25 mouse cellular contexts compared by ENCODE assay signal in genomic region chr6:137493211-137494135, GRCm38 (mm10).
DNase-seq lines count a peak whose midpoint lies in the region; ATAC-seq and TF ChIP-seq lines count a peak whose summit lies in the region.
"Had no signal": no experiment of that assay in that cellular context is flagged by ENCODE, and none has a peak within 500 bp of the region (broad histone marks: within the 10 kb centered on the region; RNA-seq: fewer than 3 reads in every experiment).

No protein-coding gene starts in this region.

- H3K79me2 ChIP-seq in heart, adult 2 months (replicated peaks; ENCODE audit: control insufficient read depth, insufficient read depth, low read length), result no peaks in the 10 kb centered on the region

- ATAC-seq in heart, embryonic 11.5 days (replicated peaks; ENCODE audit: insufficient number of reproducible peaks, low FRiP score, low TSS enrichment), result no peak
- ATAC-seq in forebrain, embryonic 12.5 days (ENCODE audit: low FRiP score), result no peak
- ATAC-seq: forebrain, embryonic 14.5 days; lung, postnatal 0 days had no signal

- no peak overlapping the region for H3K4me3 ChIP-seq in heart, adult 2 months
- no peak overlapping the region for H3K4me3 ChIP-seq in heart, embryonic 11.5 days (ENCODE audit: low read depth, low read length)
- no peak overlapping the region for H3K4me3 ChIP-seq in layer of hippocampus, adult 2 months
- H3K4me3 ChIP-seq in brown adipose tissue, adult 24 weeks (ENCODE audit: insufficient read depth, low read depth, low read length), result no peak overlapping the region
- no peak overlapping the region for H3K4me3 ChIP-seq in forebrain, embryonic 12.5 days (replicated peaks)
- H3K4me3 ChIP-seq: limb, embryonic 10.5 days; limb, embryonic 15.5 days; liver, embryonic 13.5 days; neural tube, embryonic 13.5 days had no signal

- H3K4me2 ChIP-seq in heart, embryonic 11.5 days, result no peak overlapping the region
- no peak overlapping the region for H3K4me2 ChIP-seq in forebrain, embryonic 12.5 days
- H3K4me2 ChIP-seq: limb, embryonic 15.5 days; liver, embryonic 13.5 days; neural tube, embryonic 13.5 days had no signal

- TF ChIP-seq EP300 in heart, adult 2 months (IDR thresholded peaks at IDR 0.05; ENCODE audit: insufficient read depth, low read depth, low read length), result no peak

- 81% methylated on average over 17 of the region's 17 CpGs for WGBS in heart, adult 2 months
- 84% methylated on average over 17 of the region's 17 CpGs for WGBS in heart, embryonic 11.5 days (ENCODE audit: insufficient replicate concordance)
- WGBS in forebrain, embryonic 12.5 days, result 88% methylated on average over 17 of the region's 17 CpGs

- intact Hi-C loops in heart, adult 2 months (cut with DNase I), result no loop called here

- no peaks in the 10 kb centered on the region for H3K9me3 ChIP-seq in heart, embryonic 11.5 days (replicated peaks; ENCODE audit: control insufficient read depth, low read length)
- H3K9me3 ChIP-seq in forebrain, embryonic 12.5 days, result no peaks in the 10 kb centered on the region
- H3K9me3 ChIP-seq: limb, embryonic 10.5 days; limb, embryonic 15.5 days; liver, embryonic 13.5 days; neural tube, embryonic 13.5 days had no signal

- peak; percentile 50 to 66 for DNase-seq in cerebellum, postnatal 14 days
- DNase-seq in cerebellum, adult 11-12 months, result no peak
- DNase-seq in heart, adult 2 months, result peak in 1 of 2 experiments; percentile 20
- no peak for DNase-seq in layer of hippocampus, adult 2 months (ENCODE audit: low spot score in 2 of 2)
- no peak for DNase-seq in layer of hippocampus, adult 8-10 months (ENCODE audit: low spot score in 2 of 2)
- DNase-seq: adrenal gland, postnatal 10 days; cerebellum, adult 18-20 months; cerebellum, postnatal 36 days; kidney, postnatal 4 days; layer of hippocampus, adult 9-11 months; liver, embryonic 13.5 days; lung, adult 18-20 months; lung, postnatal 4 days; right cerebral cortex, postnatal 4 days; thymus, postnatal 14 days had no signal

- H3K27ac ChIP-seq in heart, adult 2 months, result peak overlapping the region; percentile 33
- no peak overlapping the region for H3K27ac ChIP-seq in heart, embryonic 11.5 days (ENCODE audit: low read depth, low read length)
- peak overlapping the region; percentile 68 for H3K27ac ChIP-seq in layer of hippocampus, adult 2 months
- H3K27ac ChIP-seq in brown adipose tissue, adult 24 weeks (replicated peaks; ENCODE audit: low read depth, low read length), result peak overlapping the region; percentile 70
- H3K27ac ChIP-seq in forebrain, embryonic 12.5 days, result no peak overlapping the region
- H3K27ac ChIP-seq: kidney, postnatal 0 days; limb, embryonic 10.5 days; limb, embryonic 15.5 days; liver, embryonic 13.5 days; neural tube, embryonic 13.5 days had no signal

- H3K27me3 ChIP-seq in heart, adult 2 months (ENCODE audit: control insufficient read depth, insufficient read depth, low read length), result no peaks in the 10 kb centered on the region
- H3K27me3 ChIP-seq in heart, embryonic 11.5 days (ENCODE audit: control insufficient read depth, insufficient read depth, low read length), result no peaks in the 10 kb centered on the region
- H3K27me3 ChIP-seq in forebrain, embryonic 12.5 days, result no peaks in the 10 kb centered on the region
- H3K27me3 ChIP-seq: limb, embryonic 15.5 days; liver, embryonic 13.5 days; neural tube, embryonic 13.5 days had no signal

- no peaks in the 10 kb centered on the region for H3K36me3 ChIP-seq in heart, adult 2 months (ENCODE audit: control insufficient read depth, insufficient read depth, low read length)
- H3K36me3 ChIP-seq in heart, embryonic 11.5 days (ENCODE audit: control insufficient read depth, insufficient read depth, low read length), result no peaks in the 10 kb centered on the region
- H3K36me3 ChIP-seq in forebrain, embryonic 12.5 days (replicated peaks), result no peaks in the 10 kb centered on the region
- H3K36me3 ChIP-seq: G1E; limb, embryonic 10.5 days; liver, embryonic 13.5 days; neural tube, embryonic 13.5 days had no signal

- TF ChIP-seq CTCF in heart, adult 2 months (IDR thresholded peaks at IDR 0.05), result no peak
- TF ChIP-seq CTCF in layer of hippocampus, adult 2 months (conservative IDR thresholded peaks at IDR 0.05), result no peak

- no peak overlapping the region for H3K9ac ChIP-seq in heart, adult 2 months (ENCODE audit: low read depth, low read length)
- no peak overlapping the region for H3K9ac ChIP-seq in heart, embryonic 11.5 days (ENCODE audit: low read depth, low read length)
- H3K9ac ChIP-seq in forebrain, embryonic 12.5 days, result no peak overlapping the region
- H3K9ac ChIP-seq: limb, embryonic 15.5 days; liver, embryonic 13.5 days; neural tube, embryonic 13.5 days had no signal

- TF ChIP-seq POLR2A in heart, adult 2 months (IDR thresholded peaks at IDR 0.05; ENCODE audit: insufficient read depth, low read depth, low read length), result no peak

- H3K4me1 ChIP-seq in heart, adult 2 months (ENCODE audit: control insufficient read depth, insufficient read depth, low read length), result peaks cover 6% of the 10 kb centered on the region
- H3K4me1 ChIP-seq in heart, embryonic 11.5 days (ENCODE audit: control insufficient read depth, insufficient read depth, low read length), result no peaks in the 10 kb centered on the region
- H3K4me1 ChIP-seq in brown adipose tissue, adult 24 weeks (ENCODE audit: control insufficient read depth, insufficient read depth, insufficient read length, low read length), result no peaks in the 10 kb centered on the region
- H3K4me1 ChIP-seq in forebrain, embryonic 12.5 days, result no peaks in the 10 kb centered on the region
- H3K4me1 ChIP-seq: limb, embryonic 10.5 days; limb, embryonic 15.5 days; liver, embryonic 13.5 days; neural tube, embryonic 13.5 days had no signal

Comparison
In these comparisons a context has a peak if more than half of its experiments do, and no peak if none do; other contexts are left out.
1. DNase-seq: peak in cerebellum, postnatal 14 days (2 of 2); none in cerebellum, adult 11-12 months (single experiment), layer of hippocampus, adult 2 months (0 of 2) and layer of hippocampus, adult 8-10 months (0 of 2).
2. H3K27ac ChIP-seq: peak in heart, adult 2 months (single experiment), layer of hippocampus, adult 2 months (single experiment) and brown adipose tissue, adult 24 weeks (single experiment); none in heart, embryonic 11.5 days (single experiment) and forebrain, embryonic 12.5 days (single experiment).